Mouse (Mus musculus) stomach, embryonic 16.5 days (tissue): ENCODE measurements around the gene Gm13420. TPM values are rescaled to one million over a fixed set of nuclear protein-coding genes. Genes with fewer than 3 reads are reported as not detected.

Source experiments
- ATAC-seq: fragments of 200-750 bp; cut with Nextera tagmentation; 2 replicates; pipeline ENCODE4 v1.8.0; 2017; ENCODE audit warnings: moderate number of reproducible peaks, moderate TSS enrichment; ENCODE audit not compliant: insufficient read depth, low FRiP score
- H3K27ac ChIP-seq: fragments of 300-500 bp; sonication (generic); 2 replicates; pipeline ENCODE4 v1.5.1; 2014; ENCODE audit warnings: low read length
- H3K27me3 ChIP-seq: fragments of 300-500 bp; sonication (generic); 2 replicates; pipeline ENCODE4 v1.6.1; 2014; ENCODE audit warnings: low read length, control low read depth, mixed read lengths; ENCODE audit not compliant: control insufficient read depth, insufficient read depth
- H3K36me3 ChIP-seq: fragments of 300-500 bp; sonication (generic); 2 replicates; pipeline ENCODE4 v1.6.1; 2014; ENCODE audit warnings: low read length; ENCODE audit not compliant: control insufficient read depth, insufficient read depth
- H3K4me1 ChIP-seq: fragments of 300-500 bp; sonication (generic); 2 replicates; pipeline ENCODE4 v1.6.1; 2014; ENCODE audit warnings: low read length, control low read depth, mixed read lengths; ENCODE audit not compliant: control insufficient read depth, insufficient read depth
- H3K4me2 ChIP-seq: fragments of 300-500 bp; sonication (generic); 2 replicates; pipeline ENCODE4 v1.6.1; 2014; ENCODE audit warnings: low read depth, low read length, mixed read lengths
- H3K4me3 ChIP-seq: fragments of 300-500 bp; sonication (generic); replicated peaks from 2 replicates; pipeline ENCODE4 v1.5.1; 2014; ENCODE audit warnings: mild to moderate bottlenecking, low read length
- H3K9ac ChIP-seq: fragments of 300-500 bp; sonication (generic); 2 replicates; pipeline ENCODE4 v1.6.1; 2014; ENCODE audit warnings: low read length
- H3K9me3 ChIP-seq: fragments of 300-500 bp; sonication (generic); replicated peaks from 2 replicates; pipeline ENCODE4 v1.6.1; 2016; ENCODE audit warnings: low read length, control low read depth; ENCODE audit not compliant: control insufficient read depth
- WGBS: fragments of 180-500 bp; shearing (Covaris S2); extraction: QIAGEN DNeasy Blood & Tissue Kit; methylation state at CpG from one replicate; pipeline ENCODE4 v1.1.7; 2014; 5-methylcytosine and 5-hydroxymethylcytosine counted together
- polyA plus RNA-seq: library from polyadenylated mRNA; unstranded; fragments of >200 nt; fragmentation: Nextera tagmentation; extraction: Ambion mirVana; gene quantifications from 2 replicates; pipeline ENCODE4 v1.2.1, GENCODE M21; 2015

The Gm13420 gene
- polyA plus RNA-seq, 1 experiment from 2014 or later: 0.74 TPM

- ATAC-seq: no peak
- peaks cover 5% of the 10 kb centered on the region; the same call in 1 of the 2 replicates for H3K4me1 ChIP-seq
- no peaks in the 10 kb centered on the region for H3K27me3 ChIP-seq
- no peaks in the 10 kb centered on the region for H3K9me3 ChIP-seq
- H3K4me3 ChIP-seq: no peak overlapping the region
- no peaks in the 10 kb centered on the region for H3K36me3 ChIP-seq
- H3K27ac ChIP-seq: no peak overlapping the region
- H3K9ac ChIP-seq: no peak overlapping the region
- no peak overlapping the region for H3K4me2 ChIP-seq
Measured at GRCm38 (mm10) chr2:29770162-29770561, 18.7 kb upstream of the Gm13420 start.

- Histone ChIP-seq H3K4me1 (peaks cover 5% of the 10 kb centered on the region; the same call in 1 of the 2 replicates), H3K9ac (no peak overlapping the region), H3K9me3 (no peaks in the 10 kb centered on the region), H3K4me3 (no peak overlapping the region), H3K36me3 (no peaks in the 10 kb centered on the region), H3K4me2 (no peak overlapping the region), H3K27ac (peak overlapping the region; percentile 78), H3K27me3 (no peaks in the 10 kb centered on the region)
- WGBS: 46% methylated on average over 9 of the region's 9 CpGs
- ATAC-seq: no peak
Measured at GRCm38 (mm10) chr2:29768901-29769300, 17.4 kb upstream of the Gm13420 start.

- peak; percentile 71 for ATAC-seq
- H3K4me2 ChIP-seq: no peak overlapping the region
- H3K27ac ChIP-seq: peak overlapping the region; percentile 78
- H3K36me3 ChIP-seq: no peaks in the 10 kb centered on the region
- H3K9ac ChIP-seq: 0 out of 2 replicates have a peak overlapping the region, but pooled peaks have one; percentile 32
- no peaks in the 10 kb centered on the region for H3K9me3 ChIP-seq
- H3K4me1 ChIP-seq: peaks cover 5% of the 10 kb centered on the region; the same call in 1 of the 2 replicates
- no peak overlapping the region for H3K4me3 ChIP-seq
- no peaks in the 10 kb centered on the region for H3K27me3 ChIP-seq
- WGBS: 47% methylated on average over 11 of the region's 11 CpGs
Measured at GRCm38 (mm10) chr2:29767976-29768709, 16.7 kb upstream of the Gm13420 start.

GRCm38 (mm10) chr2:29764831-29765230 is 13.3 kb upstream of the Gm13420 start:
- no peaks in the 10 kb centered on the region for H3K36me3 ChIP-seq
- no peak for ATAC-seq
- H3K4me1 ChIP-seq: peaks cover 5% of the 10 kb centered on the region; the same call in 1 of the 2 replicates
- no peak overlapping the region for H3K4me2 ChIP-seq
- 0% methylated on average over 1 of the region's 1 CpGs for WGBS
- H3K27ac ChIP-seq: no peak overlapping the region
- no peak overlapping the region for H3K9ac ChIP-seq
- H3K27me3 ChIP-seq: no peaks in the 10 kb centered on the region; the same call in 1 of the 2 replicates
- no peak overlapping the region for H3K4me3 ChIP-seq
- H3K9me3 ChIP-seq: no peaks in the 10 kb centered on the region

GRCm38 (mm10) chr2:29755693-29756092 is 4.2 kb upstream of the Gm13420 start:
- no peak overlapping the region for H3K4me2 ChIP-seq
- H3K4me1 ChIP-seq: no peaks in the 10 kb centered on the region
- ATAC-seq: no peak

GRCm38 (mm10) chr2:29752397-29752796 is 912 bp upstream of the Gm13420 start:
- no peak for ATAC-seq
- H3K4me1 ChIP-seq: no peaks in the 10 kb centered on the region
- no peak overlapping the region for H3K4me3 ChIP-seq
- H3K9me3 ChIP-seq: no peaks in the 10 kb centered on the region
- no peak overlapping the region for H3K4me2 ChIP-seq
- no peak overlapping the region for H3K9ac ChIP-seq
- no peaks in the 10 kb centered on the region for H3K36me3 ChIP-seq
- 86% methylated on average over 5 of the region's 5 CpGs for WGBS
- H3K27ac ChIP-seq: no peak overlapping the region
- peaks cover 24% of the 10 kb centered on the region for H3K27me3 ChIP-seq

More at GRCm38 (mm10) chr2:29755693-29756092, 4.2 kb upstream of the Gm13420 start:
- H3K9me3 ChIP-seq: no peaks in the 10 kb centered on the region
- H3K4me3 ChIP-seq: no peak overlapping the region
- no peaks in the 10 kb centered on the region for H3K36me3 ChIP-seq
- H3K27ac ChIP-seq: no peak overlapping the region
- peaks cover 16% of the 10 kb centered on the region for H3K27me3 ChIP-seq
- H3K9ac ChIP-seq: no peak overlapping the region

- no peak for ATAC-seq
- Histone ChIP-seq H3K27ac (no peak overlapping the region), H3K27me3 (peaks cover 33% of the 10 kb centered on the region), H3K9me3 (no peaks in the 10 kb centered on the region), H3K4me3 (no peak overlapping the region), H3K36me3 (no peaks in the 10 kb centered on the region), H3K4me1 (no peaks in the 10 kb centered on the region), H3K4me2 (no peak overlapping the region), H3K9ac (no peak overlapping the region)
- WGBS: 79% methylated on average over 4 of the region's 4 CpGs
Measured at GRCm38 (mm10) chr2:29748499-29748898, 3.0 kb downstream of the Gm13420 start.

GRCm38 (mm10) chr2:29747852-29748251 is 3.6 kb downstream of the Gm13420 start:
- Histone ChIP-seq H3K4me2 (no peak overlapping the region), H3K27me3 (peaks cover 33% of the 10 kb centered on the region), H3K4me3 (no peak overlapping the region)

GRCm38 (mm10) chr2:29747188-29747782 is 4.2 kb downstream of the Gm13420 start:
- Histone ChIP-seq H3K36me3 (no peaks in the 10 kb centered on the region), H3K4me2 (peak overlapping the region; percentile 54), H3K27me3 (peaks cover 31% of the 10 kb centered on the region), H3K4me3 (peak overlapping the region; percentile 31), H3K9ac (peak overlapping the region; percentile 29), H3K27ac (no peak overlapping the region), H3K4me1 (no peaks in the 10 kb centered on the region), H3K9me3 (no peaks in the 10 kb centered on the region)
- 14% methylated on average over 49 of the region's 50 CpGs for WGBS
- ATAC-seq: no peak

More at GRCm38 (mm10) chr2:29747852-29748251, 3.6 kb downstream of the Gm13420 start:
- Histone ChIP-seq H3K4me1 (no peaks in the 10 kb centered on the region), H3K36me3 (no peaks in the 10 kb centered on the region), H3K27ac (no peak overlapping the region), H3K9ac (no peak overlapping the region), H3K9me3 (no peaks in the 10 kb centered on the region)
- 70% methylated on average over 5 of the region's 5 CpGs for WGBS
- ATAC-seq: no peak
